Mouse (Mus musculus): ENCODE data around the gene Pde4b. TPM values are rescaled to one million over a fixed set of nuclear protein-coding genes. Genes with fewer than 3 reads are reported as not detected.

Pde4b gene
- total RNA-seq, 2 experiments from 2014 or later: 43.7 to 57.0 TPM

GRCm38 (mm10) chr4:102624937-102625336 lies 537.6 kb downstream of the Pde4b start:
- DNase-seq: no peak
- intact Hi-C loops (cut with DNase I): no loop called here

- intact Hi-C loops (cut with DNase I): no loop called here
- DNase-seq: no peak
Measured at GRCm38 (mm10) chr4:102627799-102628198, 540.5 kb downstream of the Pde4b start.

- intact Hi-C loops (cut with DNase I): no loop called here
- DNase-seq: no peak
Measured at GRCm38 (mm10) chr4:102629621-102630020, 542.3 kb downstream of the Pde4b start.

- DNase-seq: peak in 1 of 2 experiments; percentile 20
- intact Hi-C loops (cut with DNase I): no loop called here
Measured at GRCm38 (mm10) chr4:102630261-102630660, 542.9 kb downstream of the Pde4b start.

GRCm38 (mm10) chr4:102631624-102632023 lies 544.3 kb downstream of the Pde4b start:
- peak; percentile 33 for DNase-seq
- intact Hi-C loops (cut with DNase I): no loop called here

GRCm38 (mm10) chr4:102633241-102633640 lies 545.9 kb downstream of the Pde4b start:
- intact Hi-C loops (cut with DNase I): no loop called here
- no peak for DNase-seq

GRCm38 (mm10) chr4:102635258-102635657 lies 547.9 kb downstream of the Pde4b start:
- intact Hi-C loops (cut with DNase I): no loop called here
- DNase-seq: peak; percentile 69 to 73

- no peak for DNase-seq
- intact Hi-C loops (cut with DNase I): no loop called here
Measured at GRCm38 (mm10) chr4:102635944-102636343, 548.6 kb downstream of the Pde4b start.

- DNase-seq: peak in 1 of 2 experiments; percentile 35
- intact Hi-C loops (cut with DNase I): no loop called here
Measured at GRCm38 (mm10) chr4:102637348-102637910, 550.1 kb downstream of the Pde4b start.

GRCm38 (mm10) chr4:102640942-102641341 lies 553.6 kb downstream of the Pde4b start:
- no peak for DNase-seq
- intact Hi-C loops (cut with DNase I): no loop called here

GRCm38 (mm10) chr4:102644062-102644461 lies 556.7 kb downstream of the Pde4b start:
- intact Hi-C loops (cut with DNase I): no loop called here

GRCm38 (mm10) chr4:102647056-102647455 lies 559.7 kb downstream of the Pde4b start:
- no peak for DNase-seq
- intact Hi-C loops (cut with DNase I): no loop called here

More at GRCm38 (mm10) chr4:102644062-102644461, 556.7 kb downstream of the Pde4b start:
- DNase-seq: no peak

- DNase-seq: no peak
- intact Hi-C loops (cut with DNase I): loop anchor here (10.0 kb wide), 1 partner anchor 1001 kb away; no protein-coding TSS in a partner anchor
Measured at GRCm38 (mm10) chr4:102655331-102655730, 568.0 kb downstream of the Pde4b start.

GRCm38 (mm10) chr4:102656494-102657036 lies 569.2 kb downstream of the Pde4b start:
- DNase-seq: peak; percentile 67 to 68
- intact Hi-C loops (cut with DNase I): loop anchor here (1.0 to 10.0 kb wide), 3 partner anchors 163 to 1002 kb away; no protein-coding TSS in a partner anchor

Other genes with a start within 250 kb of the Pde4b start
- gene B020004J07Rik, start 243.5 kb upstream of the Pde4b start, total RNA-seq (2021): not detected
- gene C130073F10Rik, start 193.8 kb upstream of the Pde4b start, total RNA-seq (2021): not detected
- not detected for gene Gm12800, start 178.4 kb upstream of the Pde4b start, total RNA-seq (2021)
- not detected for gene Gm12794, start 147.1 kb upstream of the Pde4b start, total RNA-seq (2021)
- gene Gm12790, start 106.5 kb upstream of the Pde4b start, total RNA-seq (2021): not detected
- gene Gm12789, start 100.9 kb upstream of the Pde4b start, total RNA-seq (2021): not detected